32 mouse cellular contexts compared by ENCODE assay signal in genomic region chr2:131842568-131842967, GRCm38 (mm10). TPM values are rescaled to one million over a fixed set of nuclear protein-coding genes. Genes with fewer than 3 reads are reported as not detected.
DNase-seq lines count a peak whose midpoint lies in the region; ATAC-seq and TF ChIP-seq lines count a peak whose summit lies in the region.
"Had no signal": no experiment of that assay in that cellular context is flagged by ENCODE, and none has a peak within 500 bp of the region (broad histone marks: within the 10 kb centered on the region; RNA-seq: fewer than 3 reads in every experiment).

No protein-coding gene starts in this region.

- 76% methylated on average over 5 of the region's 5 CpGs for WGBS in liver, embryonic 11.5 days
- 66% methylated on average over 5 of the region's 5 CpGs for WGBS in liver, embryonic 16.5 days (ENCODE audit: insufficient replicate concordance)
- WGBS in forebrain, embryonic 14.5 days, result 81% methylated on average over 5 of the region's 5 CpGs
- WGBS in forebrain, embryonic 12.5 days, result 88% methylated on average over 5 of the region's 5 CpGs

- in situ Hi-C loops in ES-E14 (cut with MboI; ENCODE audit: low sequenced_read_pairs in 2 of 2, unreplicated experiment in 2 of 2), result loop anchor here in 1 of 2 experiments (25.0 kb wide), 1 partner anchor 395 kb away; the partner anchor contains the start of gene Tmem230

- H3K27ac ChIP-seq in ES-E14 (ENCODE audit: insufficient read depth, low read depth, low read length, poor library complexity, severe bottlenecking), result no peak overlapping the region; the same call in 1 of the 2 replicates
- no peak overlapping the region for H3K27ac ChIP-seq in liver, embryonic 11.5 days (ENCODE audit: low read depth, low read length)
- no peak overlapping the region for H3K27ac ChIP-seq in liver, embryonic 16.5 days (ENCODE audit: low read length)
- H3K27ac ChIP-seq in forebrain, embryonic 14.5 days (ENCODE audit: low read depth, low read length), result no peak overlapping the region
- no peak overlapping the region for H3K27ac ChIP-seq in forebrain, embryonic 12.5 days
- H3K27ac ChIP-seq: embryonic facial prominence, embryonic 12.5 days; heart, adult 2 months; hindbrain, embryonic 13.5 days; limb, embryonic 12.5 days; macrophage had no signal

- peak; percentile 75 for DNase-seq in ES-E14 (ENCODE audit: low read depth, low spot score)
- no peak for DNase-seq in liver, embryonic 11.5 days (ENCODE audit: low spot score)
- DNase-seq in forebrain, embryonic 14.5 days (ENCODE audit: low spot score), result no peak
- no peak for DNase-seq in left cerebral cortex, adult 9 months (ENCODE audit: low spot score in 2 of 2)
- DNase-seq: adrenal gland, postnatal 25 days; cerebellum, adult 11-12 months; cerebellum, adult 9-11 months; embryo, embryonic 11 days; gastrocnemius, postnatal 25 days; heart, adult 2 months; heart, postnatal 4 days; kidney, adult 9 months; kidney, postnatal 14 days; lung, adult 2 months; lung, postnatal 10 days; right cerebral cortex, postnatal 4 days had no signal

- H3K4me3 ChIP-seq in E14TG2a.4 (replicated peaks; ENCODE audit: low read length) (peak overlapping the region; percentile 37; the same call in 1 of the 2 replicates), ES-E14 (ENCODE audit: insufficient read depth in 1 of 2, low read depth in 1 of 2, low read length in 2 of 2, poor library complexity in 1 of 2, severe bottlenecking in 1 of 2) (0 out of 4 replicates have a peak overlapping the region, but pooled peaks of 1 of the 2 experiments have one; percentile 22)
- H3K4me3 ChIP-seq in liver, embryonic 11.5 days (ENCODE audit: low read depth, low read length), result no peak overlapping the region
- no peak overlapping the region for H3K4me3 ChIP-seq in liver, embryonic 16.5 days (ENCODE audit: low read depth, low read length)
- no peak overlapping the region for H3K4me3 ChIP-seq in forebrain, embryonic 14.5 days (ENCODE audit: low read depth, low read length)
- H3K4me3 ChIP-seq in forebrain, embryonic 12.5 days (replicated peaks), result no peak overlapping the region
- H3K4me3 ChIP-seq: embryonic facial prominence, embryonic 12.5 days; heart, adult 2 months; heart, embryonic 12.5 days; hindbrain, embryonic 13.5 days; limb, embryonic 12.5 days had no signal

- H3K36me3 ChIP-seq in E14TG2a.4 (ENCODE audit: insufficient read depth, low read length) (no peaks in the 10 kb centered on the region), ES-E14 (ENCODE audit: control insufficient read depth, insufficient read depth, low read length, poor library complexity, severe bottlenecking) (no peaks in the 10 kb centered on the region)
- H3K36me3 ChIP-seq in liver, embryonic 11.5 days (ENCODE audit: control insufficient read depth, insufficient read depth, low read length), result no peaks in the 10 kb centered on the region
- no peaks in the 10 kb centered on the region for H3K36me3 ChIP-seq in liver, embryonic 16.5 days (ENCODE audit: control insufficient read depth, insufficient read depth)
- H3K36me3 ChIP-seq in forebrain, embryonic 14.5 days (ENCODE audit: control insufficient read depth, insufficient read depth, low read length), result no peaks in the 10 kb centered on the region
- no peaks in the 10 kb centered on the region for H3K36me3 ChIP-seq in forebrain, embryonic 12.5 days (replicated peaks)
- H3K36me3 ChIP-seq: embryonic facial prominence, embryonic 12.5 days; G1E; heart, embryonic 12.5 days; hindbrain, embryonic 13.5 days; limb, embryonic 12.5 days had no signal

- ATAC-seq in liver, embryonic 11.5 days (replicated peaks; ENCODE audit: low FRiP score), result peak; percentile 72
- ATAC-seq in liver, embryonic 16.5 days (ENCODE audit: low read depth), result peak; percentile 55; the same call in 1 of the 2 replicates
- no peak for ATAC-seq in forebrain, embryonic 14.5 days
- ATAC-seq in forebrain, embryonic 12.5 days (ENCODE audit: low FRiP score), result no peak
- ATAC-seq: CD4-positive, CD25-positive, alpha-beta regulatory T cell, adult 4 months; intestine, postnatal 0 days; midbrain, embryonic 16.5 days had no signal

- no peak overlapping the region for H3K9ac ChIP-seq in ES-E14 (ENCODE audit: insufficient read depth, low read depth, low read length, poor library complexity, severe bottlenecking)
- no peak overlapping the region for H3K9ac ChIP-seq in liver, embryonic 11.5 days (ENCODE audit: low read depth, low read length)
- no peak overlapping the region for H3K9ac ChIP-seq in liver, embryonic 16.5 days (ENCODE audit: low read depth, low read length)
- no peak overlapping the region for H3K9ac ChIP-seq in forebrain, embryonic 14.5 days (ENCODE audit: low read length)
- H3K9ac ChIP-seq in forebrain, embryonic 12.5 days, result no peak overlapping the region
- H3K9ac ChIP-seq: embryonic facial prominence, embryonic 12.5 days; heart, embryonic 12.5 days; hindbrain, embryonic 13.5 days; limb, embryonic 12.5 days had no signal

- no peak for TF ChIP-seq CTCF in E14TG2a.4 (conservative IDR thresholded peaks at IDR 0.05; ENCODE audit: low read length)

- H3K9me3 ChIP-seq in E14TG2a.4 (ENCODE audit: low read length) (no peaks in the 10 kb centered on the region), ES-E14 (ENCODE audit: control insufficient read depth, insufficient read depth, low read depth, low read length) (no peaks in the 10 kb centered on the region)
- H3K9me3 ChIP-seq in liver, embryonic 11.5 days (ENCODE audit: control insufficient read depth, low read length), result no peaks in the 10 kb centered on the region
- H3K9me3 ChIP-seq in liver, embryonic 16.5 days (replicated peaks; ENCODE audit: control insufficient read depth, low read length), result no peaks in the 10 kb centered on the region
- H3K9me3 ChIP-seq in forebrain, embryonic 14.5 days (replicated peaks; ENCODE audit: control insufficient read depth, low read length), result no peaks in the 10 kb centered on the region
- no peaks in the 10 kb centered on the region for H3K9me3 ChIP-seq in forebrain, embryonic 12.5 days
- H3K9me3 ChIP-seq: embryonic facial prominence, embryonic 12.5 days; G1E; heart, embryonic 12.5 days; hindbrain, embryonic 13.5 days; limb, embryonic 12.5 days had no signal

- H3K4me2 ChIP-seq in liver, embryonic 11.5 days, result no peak overlapping the region
- no peak overlapping the region for H3K4me2 ChIP-seq in liver, embryonic 16.5 days (ENCODE audit: low read depth, low read length)
- no peak overlapping the region for H3K4me2 ChIP-seq in forebrain, embryonic 14.5 days (ENCODE audit: low read length)
- H3K4me2 ChIP-seq in forebrain, embryonic 12.5 days, result no peak overlapping the region
- H3K4me2 ChIP-seq: embryonic facial prominence, embryonic 12.5 days; heart, embryonic 12.5 days; hindbrain, embryonic 13.5 days; limb, embryonic 12.5 days had no signal

- H3K4me1 ChIP-seq in E14TG2a.4 (replicated peaks; ENCODE audit: low read depth, low read length) (peaks cover 66% of the 10 kb centered on the region), ES-E14 (ENCODE audit: control insufficient read depth in 2 of 2, insufficient read depth in 2 of 2, low read length in 2 of 2, poor library complexity in 1 of 2) (peaks cover 12 to 33% of the 10 kb centered on the region in 2 experiments)
- H3K4me1 ChIP-seq in liver, embryonic 11.5 days (replicated peaks; ENCODE audit: control insufficient read depth, insufficient read depth, low read length), result no peaks in the 10 kb centered on the region
- H3K4me1 ChIP-seq in liver, embryonic 16.5 days (ENCODE audit: control insufficient read depth, low read depth, low read length), result peaks cover 3% of the 10 kb centered on the region
- H3K4me1 ChIP-seq in forebrain, embryonic 14.5 days (ENCODE audit: control insufficient read depth, insufficient read depth, low read length), result peaks cover 20% of the 10 kb centered on the region
- H3K4me1 ChIP-seq in forebrain, embryonic 12.5 days, result peaks cover 31% of the 10 kb centered on the region

- no peaks in the 10 kb centered on the region for H3K27me3 ChIP-seq in E14TG2a.4 (ENCODE audit: insufficient read depth, low read length)
- H3K27me3 ChIP-seq in liver, embryonic 11.5 days (replicated peaks; ENCODE audit: control insufficient read depth, insufficient read depth, low read length), result no peaks in the 10 kb centered on the region
- no peaks in the 10 kb centered on the region for H3K27me3 ChIP-seq in liver, embryonic 16.5 days (ENCODE audit: control insufficient read depth, insufficient read depth, low read depth, low read length)
- no peaks in the 10 kb centered on the region for H3K27me3 ChIP-seq in forebrain, embryonic 14.5 days (replicated peaks; ENCODE audit: control insufficient read depth, insufficient read depth, low read length)
- H3K27me3 ChIP-seq in forebrain, embryonic 12.5 days, result 0 out of 2 replicates have a peak, but pooled peaks cover 3% of the 10 kb centered on the region
- H3K27me3 ChIP-seq: embryonic facial prominence, embryonic 12.5 days; heart, embryonic 12.5 days; hindbrain, embryonic 13.5 days; limb, embryonic 12.5 days had no signal

TF ChIP-seq in ES-E14, 5 proteins besides CTCF, POLR2A, EP300 and RAD21:
- TF ChIP-seq MAFK (IDR thresholded peaks at IDR 0.05; ENCODE audit: insufficient read depth, low read depth, low read length) (no peak), CHD2 (IDR thresholded peaks at IDR 0.05; ENCODE audit: low read depth, low read length) (no peak), HCFC1 (IDR thresholded peaks at IDR 0.05; ENCODE audit: borderline replicate concordance, insufficient read depth, low read length) (no peak), ZC3H11A (IDR thresholded peaks at IDR 0.05; ENCODE audit: borderline replicate concordance, low read depth, low read length) (no peak), ZNF384 (IDR thresholded peaks at IDR 0.05; ENCODE audit: low read depth, low read length) (no peak)

RNA-seq across cellular contexts. Expression of gene Erv3, which starts 17.0 kb away (rescaled TPM):
- total RNA-seq in ES-E14 (2012; rRNA removed), result 0.16 TPM in 1 of 2 replicates, not detected in the other
- polyA plus RNA-seq in liver, embryonic 11.5 days (2014; fragmentation: Nextera tagmentation; extraction: Ambion mirVana), result not detected in 2 replicates
- polyA plus RNA-seq in liver, embryonic 16.5 days (2015; fragmentation: Nextera tagmentation; extraction: Ambion mirVana), result not detected in 2 replicates
- polyA plus RNA-seq in forebrain, embryonic 14.5 days (2014; fragmentation: Nextera tagmentation; extraction: Ambion mirVana), result not detected in 2 replicates
- polyA plus RNA-seq in forebrain, embryonic 12.5 days (2016; fragmentation: Nextera tagmentation; extraction: Ambion mirVana), result not detected in 2 replicates
- total RNA-seq: adrenal gland, postnatal 25 days; gastrocnemius, postnatal 25 days; heart, adult 2 months; heart, postnatal 4 days had no signal
- polyA plus RNA-seq: CD4-positive, CD25-positive, alpha-beta regulatory T cell, adult 4 months; embryonic facial prominence, embryonic 12.5 days; forebrain, embryonic 11.5 days; heart, adult 2 months; heart, embryonic 12.5 days; heart, postnatal 0 days; hindbrain, embryonic 13.5 days; intestine, postnatal 0 days; limb, embryonic 12.5 days; lung, adult 2 months; macrophage; midbrain, embryonic 16.5 days; neural tube, embryonic 11.5 days; stomach, embryonic 14.5 days had no signal

Comparison
In these comparisons a context has a peak if more than half of its experiments do, and no peak if none do; other contexts are left out.
1. ATAC-seq: peak in liver, embryonic 11.5 days (single experiment) and liver, embryonic 16.5 days (single experiment); none in forebrain, embryonic 14.5 days (single experiment) and forebrain, embryonic 12.5 days (single experiment).